Mouse (Mus musculus): ENCODE results near the gene Tada3.

DNA sequence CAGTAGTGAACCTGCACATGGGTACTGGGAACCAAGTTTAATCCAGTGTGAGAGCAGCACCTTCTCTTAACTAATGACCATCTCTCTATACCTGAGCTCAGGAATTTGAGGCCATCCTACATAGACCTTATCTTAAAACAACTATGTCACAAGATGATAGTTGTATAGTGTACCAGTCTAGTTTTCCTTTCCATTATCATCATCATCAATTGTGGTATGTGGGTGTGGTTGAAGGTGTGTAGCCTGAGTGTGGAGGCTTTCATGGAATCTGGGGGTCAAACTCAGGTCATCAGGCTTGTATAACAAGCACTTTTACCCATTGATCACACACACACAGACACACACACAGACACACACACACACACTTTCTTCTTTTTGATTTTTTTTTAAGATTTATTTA is 27.1 kb downstream of the Tada3 start:
- TF ChIP-seq POLR2A (IDR thresholded peaks at IDR 0.05; ENCODE audit: low read depth, low read length) (no peak), CTCF (IDR thresholded peaks at IDR 0.05; ENCODE audit: extremely low read depth, insufficient read depth, insufficient read length, insufficient replicate concordance) (no peak)

Data from spleen, adult 2 months (tissue).